Mouse (Mus musculus): Measurements from ENCODE around the gene B4galnt1. TPM values are rescaled to one million over a fixed set of nuclear protein-coding genes. Genes with fewer than 3 reads are reported as not detected.
"Not testable (repeated sequence)": the region's sequence is repeated elsewhere in the genome, so short reads cannot be mapped to it uniquely, and the experiment has no call there.

Gene B4galnt1
- total RNA-seq, 4 experiments from 2014 or later: 8.8 to 13.4 (median 11.1) TPM

- no peak for DNase-seq
These were observed 21.8 kb upstream of the B4galnt1 start for GRCm38 (mm10) chr10:127143228-127143627.

- DNase-seq: no peak
These were observed 20.5 kb upstream of the B4galnt1 start for GRCm38 (mm10) chr10:127144536-127144935.

- no peak for DNase-seq
These were observed 19.7 kb upstream of the B4galnt1 start for GRCm38 (mm10) chr10:127145303-127145702.

- no peak for DNase-seq
These were observed 17.9 kb upstream of the B4galnt1 start for GRCm38 (mm10) chr10:127147135-127147534.

- no peak for DNase-seq
These were observed 14.6 kb upstream of the B4galnt1 start for GRCm38 (mm10) chr10:127150471-127150872.

- not testable (repeated sequence) for DNase-seq
These were observed 13.8 kb upstream of the B4galnt1 start for GRCm38 (mm10) chr10:127151233-127151632.

- DNase-seq: not testable (repeated sequence)
These were observed 12.5 kb upstream of the B4galnt1 start for GRCm38 (mm10) chr10:127152556-127152955.

GRCm38 (mm10) chr10:127153323-127153722 lies 11.7 kb upstream of the B4galnt1 start:
- DNase-seq: no peak

- DNase-seq: no peak
These were observed 10.8 kb upstream of the B4galnt1 start for GRCm38 (mm10) chr10:127154241-127154640.

GRCm38 (mm10) chr10:127154652-127155051 lies 10.4 kb upstream of the B4galnt1 start:
- no peak for DNase-seq

GRCm38 (mm10) chr10:127156089-127156488 lies 8.9 kb upstream of the B4galnt1 start:
- DNase-seq: no peak

- DNase-seq: no peak
These were observed 8.5 kb upstream of the B4galnt1 start for GRCm38 (mm10) chr10:127156511-127156910.

GRCm38 (mm10) chr10:127158471-127158870 lies 6.6 kb upstream of the B4galnt1 start:
- DNase-seq: no peak

GRCm38 (mm10) chr10:127160081-127160480 lies 4.9 kb upstream of the B4galnt1 start:
- no peak for DNase-seq

- no peak for DNase-seq
These were observed 4.3 kb upstream of the B4galnt1 start for GRCm38 (mm10) chr10:127160728-127161127.

- not testable (repeated sequence) for DNase-seq
These were observed 2.2 kb upstream of the B4galnt1 start for GRCm38 (mm10) chr10:127162771-127163261.

- no peak for DNase-seq
These were observed 835 bp upstream of the B4galnt1 start for GRCm38 (mm10) chr10:127164190-127164589.

- DNase-seq: no peak
These were observed 279 bp downstream of the B4galnt1 start for GRCm38 (mm10) chr10:127165354-127165653.

GRCm38 (mm10) chr10:127165654-127166403 lies 804 bp downstream of the B4galnt1 start:
- no peak for DNase-seq

GRCm38 (mm10) chr10:127166404-127166715 lies 1.3 kb downstream of the B4galnt1 start:
- no peak for DNase-seq

GRCm38 (mm10) chr10:127166771-127167613 lies 2.0 kb downstream of the B4galnt1 start:
- no peak for DNase-seq

- DNase-seq: no peak
These were observed 2.7 kb downstream of the B4galnt1 start for GRCm38 (mm10) chr10:127167614-127168192.

GRCm38 (mm10) chr10:127170002-127170401 lies 5.0 kb downstream of the B4galnt1 start:
- DNase-seq: no peak
